Mouse (Mus musculus): ENCODE data around the gene Gm42791.

DNA sequence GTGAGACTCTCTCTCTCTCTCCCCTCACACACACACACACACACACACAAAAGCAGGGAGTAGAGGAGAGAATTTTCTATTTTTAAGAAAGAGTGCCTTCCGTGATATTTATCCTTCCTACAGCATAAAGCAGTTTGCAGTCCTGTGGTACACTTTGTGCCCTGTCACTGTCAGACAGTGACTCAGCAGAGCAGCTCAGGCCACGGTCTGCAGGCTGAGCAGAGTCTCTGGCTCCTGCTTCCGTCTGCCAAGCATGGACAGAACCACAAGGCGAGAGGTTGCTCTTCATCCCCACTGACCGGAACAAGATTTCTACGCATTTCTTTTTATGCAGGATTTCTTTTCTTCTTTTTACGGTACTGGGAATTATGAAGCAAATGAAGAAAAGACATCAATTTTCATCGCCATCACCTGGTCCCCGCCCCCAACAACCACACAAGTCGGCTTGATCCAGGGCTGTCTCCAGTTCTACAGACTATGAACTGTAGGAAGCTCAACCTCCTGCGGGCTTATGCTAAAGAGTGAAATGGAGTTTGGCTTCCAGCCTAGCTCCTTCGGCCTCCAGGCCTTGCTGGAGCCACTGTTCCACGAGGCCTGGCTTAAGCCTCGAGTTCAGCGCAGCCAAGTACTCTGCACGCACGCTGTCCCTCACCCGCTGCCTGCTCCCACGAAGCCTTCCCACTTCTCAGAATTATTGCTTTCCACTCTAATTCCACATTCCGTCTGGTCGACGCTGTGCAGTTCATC, 40.5 kb downstream of the Gm42791 start:
- no peak for TF ChIP-seq ZKSCAN1 (IDR thresholded peaks at IDR 0.05; ENCODE audit: borderline replicate concordance, low read depth, low read length)
- TF ChIP-seq ZMIZ1 (IDR thresholded peaks at IDR 0.05; ENCODE audit: low read depth, low read length): no peak
- TF ChIP-seq POLR2A (IDR thresholded peaks at IDR 0.05; ENCODE audit: low read depth, low read length): no peak
- TF ChIP-seq ZNF384 (IDR thresholded peaks at IDR 0.05; ENCODE audit: low read depth, low read length): no peak
